Mouse (Mus musculus): ENCODE measurements around the gene Cntn5. TPM values are rescaled to one million over a fixed set of nuclear protein-coding genes. Genes with fewer than 3 reads are reported as not detected.

Gene Cntn5
- polyA plus RNA-seq (2012; ENCODE audit: insufficient read depth, insufficient read length, missing spikeins), result not detected in 2 replicates

DNA sequence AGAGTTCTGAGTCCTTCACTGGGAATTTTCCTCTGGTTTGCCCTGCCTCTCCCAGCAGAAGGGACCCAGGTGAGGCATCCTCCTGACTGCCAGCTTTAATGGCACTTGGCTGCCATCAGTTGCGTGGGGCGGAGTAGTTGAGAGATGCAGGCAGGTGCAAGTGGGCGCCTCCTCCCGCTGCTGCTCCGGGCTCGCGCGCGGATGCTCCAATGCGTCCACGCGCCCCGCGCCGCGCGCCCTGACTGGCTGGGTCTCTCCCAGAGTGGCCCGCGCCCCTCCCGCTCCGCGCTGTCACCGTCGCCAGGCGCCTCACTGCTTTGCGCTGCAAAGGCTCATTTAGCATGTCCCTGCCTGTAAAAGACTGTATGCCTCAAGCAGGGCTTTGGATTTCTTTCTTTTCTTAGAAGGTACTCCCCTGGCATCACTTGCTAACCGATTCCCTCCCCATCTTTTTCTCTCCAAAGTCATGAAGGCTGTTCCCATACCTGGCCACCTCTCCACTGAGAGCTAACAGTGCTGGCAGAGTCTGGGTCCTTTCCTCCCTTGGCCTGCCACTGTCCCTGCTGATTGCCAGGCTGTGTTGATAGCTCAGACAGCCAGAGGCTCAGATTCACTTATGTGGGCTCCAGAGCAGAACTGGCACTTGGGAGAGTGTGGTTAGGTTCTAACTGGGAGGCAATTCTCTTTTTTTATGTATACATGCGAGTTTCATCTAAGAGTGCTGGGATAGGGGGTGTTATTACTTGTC, at the start of gene Cntn5:
TSS of gene Cntn5 (minus strand) at position 160 of the 748 bp plus-strand sequence.
- no peaks in the 10 kb centered on the region for H3K4me1 ChIP-seq (ENCODE audit: control insufficient read depth, insufficient read depth, low read length)
- H3K4me3 ChIP-seq (ENCODE audit: insufficient read depth, low read length), result no peak within 1 kb of the TSS
- H3K27ac ChIP-seq (ENCODE audit: insufficient read depth, low read depth, low read length), result no peak within 1 kb of the TSS
- TF ChIP-seq POLR2A (IDR thresholded peaks at IDR 0.05; ENCODE audit: borderline replicate concordance, low read depth, low read length) (no peak), CTCF (IDR thresholded peaks at IDR 0.05; ENCODE audit: low read depth, low read length) (no peak)

DNA sequence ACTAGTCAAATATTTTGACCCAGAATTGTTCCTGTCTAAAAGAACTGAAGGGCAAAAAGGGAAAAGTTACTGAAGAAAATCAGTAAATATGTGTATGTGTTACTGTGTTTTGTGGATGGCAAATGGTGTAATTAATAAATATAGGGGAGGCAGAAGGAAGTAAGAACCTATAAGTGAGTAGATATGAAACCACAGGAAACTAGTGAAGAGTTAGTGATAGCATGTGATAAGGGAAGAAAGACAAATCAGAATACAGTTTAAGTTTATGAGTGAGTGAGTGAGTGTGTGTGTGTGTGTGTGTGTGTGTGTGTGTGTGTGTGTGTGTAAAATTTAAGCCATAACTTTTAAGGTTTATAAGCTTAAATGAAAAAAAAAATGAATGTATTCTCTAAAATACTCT, 45.9 kb upstream of the Cntn5 start:
- H3K4me1 ChIP-seq (ENCODE audit: control insufficient read depth, insufficient read depth, low read length), result no peaks in the 10 kb centered on the region
- H3K27ac ChIP-seq (ENCODE audit: insufficient read depth, low read depth, low read length), result no peak overlapping the region
- no peak overlapping the region for H3K4me3 ChIP-seq (ENCODE audit: insufficient read depth, low read length)
- no peak for TF ChIP-seq POLR2A (IDR thresholded peaks at IDR 0.05; ENCODE audit: borderline replicate concordance, low read depth, low read length)
- no peak for TF ChIP-seq CTCF (IDR thresholded peaks at IDR 0.05; ENCODE audit: low read depth, low read length)

DNA sequence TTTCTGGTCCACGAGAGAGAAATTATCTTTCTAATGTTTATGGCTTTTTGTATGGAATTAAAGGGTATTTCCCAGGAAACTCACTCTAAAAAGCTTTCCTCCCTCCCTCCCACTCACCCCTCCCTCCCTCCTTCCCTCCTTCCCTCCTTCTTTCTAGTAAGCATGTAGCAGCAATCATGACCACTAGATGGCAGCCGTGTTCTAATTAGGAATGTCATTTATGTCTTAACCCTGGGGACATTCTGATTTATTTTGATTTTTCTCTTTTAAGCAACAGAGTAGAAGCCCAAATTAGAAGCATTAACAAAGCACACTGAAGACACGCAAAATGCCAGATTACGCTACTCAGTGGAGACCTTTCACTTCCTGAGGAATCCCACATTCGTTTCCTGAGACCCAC, 5.0 kb upstream of the Cntn5 start:
- H3K4me3 ChIP-seq (ENCODE audit: insufficient read depth, low read length), result no peak overlapping the region
- TF ChIP-seq CTCF (IDR thresholded peaks at IDR 0.05; ENCODE audit: low read depth, low read length) (no peak; the same call in 1 of the 2 replicates), POLR2A (IDR thresholded peaks at IDR 0.05; ENCODE audit: borderline replicate concordance, low read depth, low read length) (no peak)
- no peak overlapping the region for H3K27ac ChIP-seq (ENCODE audit: insufficient read depth, low read depth, low read length)
- H3K4me1 ChIP-seq (ENCODE audit: control insufficient read depth, insufficient read depth, low read length), result no peaks in the 10 kb centered on the region

DNA sequence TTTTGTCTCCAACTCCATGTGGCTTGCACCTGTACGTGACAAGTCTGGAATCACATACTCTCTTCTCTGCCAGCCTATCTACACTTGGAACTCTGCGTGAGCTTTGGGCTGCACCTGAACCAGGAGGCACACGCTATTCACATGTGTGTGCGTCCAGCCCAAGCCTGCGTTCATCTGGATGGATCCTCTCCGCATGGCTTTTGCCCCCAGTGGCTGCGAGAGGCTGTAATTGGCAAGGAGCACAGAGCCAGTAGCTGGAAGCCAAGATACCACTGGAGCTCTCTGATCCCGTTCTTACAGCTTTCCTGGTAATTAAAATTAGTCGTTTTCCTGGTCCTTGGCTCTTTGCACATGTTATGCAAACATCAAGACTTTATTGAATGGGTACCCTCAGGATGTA, 1.1 kb upstream of the Cntn5 start:
- H3K4me3 ChIP-seq (ENCODE audit: insufficient read depth, low read length), result no peak overlapping the region
- H3K4me1 ChIP-seq (ENCODE audit: control insufficient read depth, insufficient read depth, low read length), result no peaks in the 10 kb centered on the region
- H3K27ac ChIP-seq (ENCODE audit: insufficient read depth, low read depth, low read length), result no peak overlapping the region
- no peak for TF ChIP-seq POLR2A (IDR thresholded peaks at IDR 0.05; ENCODE audit: borderline replicate concordance, low read depth, low read length)
- TF ChIP-seq CTCF (IDR thresholded peaks at IDR 0.05; ENCODE audit: low read depth, low read length), result no peak

DNA sequence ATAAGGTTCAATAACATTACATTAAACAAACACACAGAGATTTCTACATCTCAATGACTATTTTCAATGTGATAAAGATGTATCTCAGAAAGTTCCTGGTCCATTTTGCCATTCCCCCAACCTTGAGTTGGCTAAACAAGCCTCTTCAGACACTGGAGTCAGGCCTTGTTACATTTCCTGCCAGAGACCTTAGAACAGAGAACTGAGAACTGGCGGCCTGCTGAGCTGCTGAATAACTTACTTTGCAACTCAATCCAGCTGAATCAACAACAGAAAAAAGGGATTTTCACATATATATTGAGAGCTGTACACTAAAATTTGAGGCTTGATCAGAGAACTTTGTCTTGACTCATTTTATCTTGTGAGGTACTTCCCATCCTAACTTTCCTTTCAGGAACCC, 24.8 kb downstream of the Cntn5 start:
- TF ChIP-seq POLR2A (IDR thresholded peaks at IDR 0.05; ENCODE audit: borderline replicate concordance, low read depth, low read length) (no peak), CTCF (IDR thresholded peaks at IDR 0.05; ENCODE audit: low read depth, low read length) (no peak)
- H3K4me3 ChIP-seq (ENCODE audit: insufficient read depth, low read length), result no peak overlapping the region
- H3K4me1 ChIP-seq (ENCODE audit: control insufficient read depth, insufficient read depth, low read length), result no peaks in the 10 kb centered on the region
- no peak overlapping the region for H3K27ac ChIP-seq (ENCODE audit: insufficient read depth, low read depth, low read length)

DNA sequence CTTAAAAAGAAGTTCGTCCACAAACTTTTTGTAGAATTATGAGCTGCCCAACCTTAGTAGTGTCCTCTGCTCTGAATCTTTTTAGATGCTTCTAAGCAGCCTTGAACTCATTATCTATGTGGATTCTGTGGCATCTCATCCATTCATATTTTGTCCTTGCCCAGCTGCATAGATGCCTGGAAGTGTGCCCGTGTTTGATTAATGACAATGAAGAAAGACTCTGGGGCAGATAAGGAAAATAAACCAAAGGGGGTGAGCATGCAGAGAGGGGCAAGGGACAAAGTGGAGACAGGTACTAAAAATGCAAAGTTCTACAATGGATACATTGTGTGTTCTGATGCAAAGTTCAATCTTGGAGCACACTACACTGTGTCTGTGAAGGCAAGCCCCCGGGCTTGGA, 30.7 kb downstream of the Cntn5 start:
- Histone ChIP-seq H3K4me1 (ENCODE audit: control insufficient read depth, insufficient read depth, low read length) (no peaks in the 10 kb centered on the region), H3K27ac (ENCODE audit: insufficient read depth, low read depth, low read length) (no peak overlapping the region), H3K4me3 (ENCODE audit: insufficient read depth, low read length) (no peak overlapping the region)
- TF ChIP-seq POLR2A (IDR thresholded peaks at IDR 0.05; ENCODE audit: borderline replicate concordance, low read depth, low read length) (no peak), CTCF (IDR thresholded peaks at IDR 0.05; ENCODE audit: low read depth, low read length) (no peak)

DNA sequence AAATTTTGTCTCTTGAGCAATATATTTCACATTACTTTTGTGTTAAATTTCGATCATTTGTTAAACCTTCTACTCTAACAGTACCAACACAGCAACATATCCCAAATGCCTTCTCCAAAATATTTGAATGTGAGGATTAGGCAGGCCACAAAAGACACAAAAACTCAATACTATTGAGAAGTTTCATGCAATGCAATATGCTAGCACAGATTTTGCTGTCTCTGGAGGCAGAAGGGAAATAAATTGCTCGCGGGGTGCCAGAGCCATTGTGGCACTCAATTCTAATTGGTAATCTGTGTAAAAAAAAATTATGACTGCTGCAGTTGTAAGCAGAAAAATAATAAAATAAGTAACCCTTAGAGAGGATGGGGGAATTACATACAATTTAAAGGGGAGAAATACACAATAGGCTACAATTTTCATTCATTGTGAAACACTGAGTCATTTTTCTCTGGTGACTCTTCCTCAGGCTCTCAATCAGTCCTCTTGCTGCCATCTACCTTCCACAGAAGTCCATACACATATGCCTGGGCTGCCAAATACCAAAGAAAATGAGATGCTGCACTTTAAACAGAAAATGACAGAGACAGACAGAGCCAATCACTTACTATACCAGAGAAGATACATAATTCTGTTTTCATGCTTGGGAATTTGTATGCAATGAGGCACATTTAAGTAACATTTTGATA, 48.2 kb downstream of the Cntn5 start:
- TF ChIP-seq CTCF (IDR thresholded peaks at IDR 0.05; ENCODE audit: low read depth, low read length) (no peak), POLR2A (IDR thresholded peaks at IDR 0.05; ENCODE audit: borderline replicate concordance, low read depth, low read length) (no peak)
- Histone ChIP-seq H3K27ac (ENCODE audit: insufficient read depth, low read depth, low read length) (no peak overlapping the region), H3K4me1 (ENCODE audit: control insufficient read depth, insufficient read depth, low read length) (no peaks in the 10 kb centered on the region), H3K4me3 (ENCODE audit: insufficient read depth, low read length) (no peak overlapping the region)

DNA sequence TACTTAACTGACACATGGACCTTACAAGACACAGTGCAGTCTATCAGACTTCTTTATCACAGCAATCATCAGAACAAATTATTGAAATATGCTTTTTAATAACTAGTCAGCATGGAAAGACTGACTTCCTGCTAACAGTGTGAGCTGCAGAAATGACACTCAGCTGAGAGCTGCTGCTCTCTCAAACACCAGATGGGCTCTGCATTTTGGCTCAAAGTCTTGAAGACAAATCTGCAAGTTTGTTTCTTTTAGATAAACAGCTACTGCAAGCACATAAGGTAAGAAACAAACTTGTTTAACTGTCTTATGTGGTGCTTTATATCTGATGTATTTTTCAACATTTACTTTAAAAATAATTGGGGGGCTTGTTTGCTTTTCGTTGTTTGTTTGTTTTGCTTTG, 87.9 kb downstream of the Cntn5 start:
- H3K4me1 ChIP-seq (ENCODE audit: control insufficient read depth, insufficient read depth, low read length), result no peaks in the 10 kb centered on the region
- TF ChIP-seq POLR2A (IDR thresholded peaks at IDR 0.05; ENCODE audit: borderline replicate concordance, low read depth, low read length), result no peak
- no peak for TF ChIP-seq CTCF (IDR thresholded peaks at IDR 0.05; ENCODE audit: low read depth, low read length)
- no peak overlapping the region for H3K27ac ChIP-seq (ENCODE audit: insufficient read depth, low read depth, low read length)
- H3K4me3 ChIP-seq (ENCODE audit: insufficient read depth, low read length), result no peak overlapping the region

DNA sequence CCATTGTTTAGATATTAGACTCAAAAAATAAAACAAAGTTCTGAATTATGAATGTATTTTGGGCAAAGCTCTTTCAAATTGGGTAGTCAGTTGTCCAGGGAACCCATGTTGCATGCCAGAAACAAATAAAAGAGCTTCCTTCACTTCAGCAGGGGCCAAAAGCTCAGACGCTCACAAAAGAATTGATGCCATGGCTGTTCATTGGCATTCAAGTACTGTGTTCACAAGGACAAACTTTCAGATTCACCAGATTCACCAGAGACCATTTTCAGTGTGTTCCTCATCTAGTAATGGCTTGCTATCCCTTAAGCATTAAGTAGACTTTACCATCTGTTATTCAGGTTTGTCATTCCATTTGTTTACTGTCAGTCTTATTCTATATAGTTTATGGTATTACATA, 107.4 kb downstream of the Cntn5 start:
- no peak for TF ChIP-seq POLR2A (IDR thresholded peaks at IDR 0.05; ENCODE audit: borderline replicate concordance, low read depth, low read length)
- Histone ChIP-seq H3K4me1 (ENCODE audit: control insufficient read depth, insufficient read depth, low read length) (no peaks in the 10 kb centered on the region), H3K4me3 (ENCODE audit: insufficient read depth, low read length) (no peak overlapping the region), H3K27ac (ENCODE audit: insufficient read depth, low read depth, low read length) (no peak overlapping the region)

DNA sequence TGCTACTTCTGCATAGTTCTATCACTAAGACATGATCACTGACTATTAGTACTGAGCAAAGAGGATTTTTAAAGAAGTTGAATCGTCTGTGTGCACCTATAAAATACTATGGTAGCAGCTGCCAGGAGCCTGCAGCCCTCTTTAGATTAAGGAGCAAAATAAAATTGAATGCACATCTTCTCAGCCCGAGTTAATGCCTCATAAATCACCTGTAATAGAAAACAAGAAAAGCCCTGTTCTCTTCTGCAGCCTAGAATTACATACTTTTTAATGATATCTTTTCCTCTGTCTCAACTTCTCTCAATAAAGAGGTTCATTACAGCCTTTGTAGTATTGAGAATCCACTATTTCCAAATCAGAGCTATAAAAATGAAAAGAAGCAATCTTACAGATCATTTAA, 109.5 kb downstream of the Cntn5 start:
- Histone ChIP-seq H3K4me3 (ENCODE audit: insufficient read depth, low read length) (no peak overlapping the region), H3K27ac (ENCODE audit: insufficient read depth, low read depth, low read length) (no peak overlapping the region), H3K4me1 (ENCODE audit: control insufficient read depth, insufficient read depth, low read length) (no peaks in the 10 kb centered on the region)
- TF ChIP-seq POLR2A (IDR thresholded peaks at IDR 0.05; ENCODE audit: borderline replicate concordance, low read depth, low read length), result no peak
- no peak for TF ChIP-seq CTCF (IDR thresholded peaks at IDR 0.05; ENCODE audit: low read depth, low read length)

Measured in bone marrow macrophage, adult 2 months (primary cell).